Mouse (Mus musculus) heart, adult 2 months (tissue): ENCODE results near the gene Nifk. TPM values are rescaled to one million over a fixed set of nuclear protein-coding genes. Genes with fewer than 3 reads are reported as not detected.

Source experiments
- DNase-seq, 2 experiments: peaks; one replicate each; pipeline ENCODE4 v3.0.0; 2021
- H3K27ac ChIP-seq: fragments of 200-600 bp; 2 replicates; pipeline ENCODE4 v1.8.1; 2022
- H3K27me3 ChIP-seq: fragments of 200-500 bp; 2 replicates; pipeline ENCODE4 v1.6.1; 2012; ENCODE audit warnings: mild to moderate bottlenecking, low read length, inconsistent platforms, mixed read lengths; ENCODE audit not compliant: control insufficient read depth, insufficient read depth
- H3K36me3 ChIP-seq: fragments of 200-500 bp; 2 replicates; pipeline ENCODE4 v1.6.1; 2012; ENCODE audit warnings: low read length, inconsistent platforms; ENCODE audit not compliant: control insufficient read depth, insufficient read depth
- H3K4me1 ChIP-seq: fragments of 200-500 bp; 2 replicates; pipeline ENCODE4 v1.6.1; 2011; ENCODE audit warnings: low read length; ENCODE audit not compliant: control insufficient read depth, insufficient read depth
- H3K4me3 ChIP-seq: fragments of 200-600 bp; 2 replicates; pipeline ENCODE4 v1.8.1; 2022
- H3K79me2 ChIP-seq: fragments of 200-500 bp; replicated peaks from 2 replicates; pipeline ENCODE4 v1.6.1; 2012; ENCODE audit warnings: mild to moderate bottlenecking, inconsistent platforms, low read length, moderate library complexity, mixed read lengths; ENCODE audit not compliant: control insufficient read depth, insufficient read depth
- H3K9ac ChIP-seq: fragments of 200-500 bp; 2 replicates; pipeline ENCODE4 v1.6.1; 2012; ENCODE audit warnings: low read depth, mild to moderate bottlenecking, control low read depth, inconsistent platforms, low read length, mixed read lengths
- CTCF ChIP-seq: fragments of 200-600 bp; IDR thresholded peaks from 2 replicates; pipeline ENCODE4 v1.8.1; 2022; ENCODE audit warnings: antibody characterized with exemption, mild to moderate bottlenecking, moderate library complexity
- EP300 ChIP-seq: fragments of 200-500 bp; IDR thresholded peaks from 2 replicates; pipeline ENCODE4 v1.6.1; 2011; ENCODE audit warnings: low read depth, low read length, control low read depth; ENCODE audit not compliant: insufficient read depth
- POLR2A ChIP-seq: fragments of 200-500 bp; IDR thresholded peaks from 2 replicates; pipeline ENCODE4 v1.6.1; 2011; ENCODE audit warnings: mild to moderate bottlenecking, low read depth, low read length, control low read depth; ENCODE audit not compliant: insufficient read depth
- WGBS: fragments of 180-500 bp; shearing (Covaris S2); methylation state at CpG from one replicate; pipeline ENCODE4 v1.1.7; 2018; 5-methylcytosine and 5-hydroxymethylcytosine counted together
- intact Hi-C: fragments of 180-260 bp; cut with DNase I; formaldehyde crosslinking; loops from one replicate; pipeline ENCODE4 v1.15.1; 2025
- long read RNA-seq: library from polyadenylated mRNA; stranded (forward); transcript quantifications from one replicate; pipeline ENCODE4 v2.0.0, GENCODE M21; 2021
- polyA plus RNA-seq: library from polyadenylated mRNA; depleted of rRNA; stranded (reverse); fragments of >200 nt; gene quantifications from 2 replicates; pipeline ENCODE4 v1.2.3, GENCODE M21; 2012; rRNA removed
- total RNA-seq, 2 experiments: library from RNA; stranded (reverse); gene quantifications; 2 replicates each; pipeline ENCODE4 v1.2.3; 2021

Nifk gene
- total RNA-seq: 10 to 100 TPM; 14.2 to 15.2 TPM
- polyA plus RNA-seq: 5.4 and 12.2 TPM in 2 replicates
- long read RNA-seq, transcript Nifk-201 (7 exons, 1,889 nt): major isoform, 12 of 14 reads
- long read RNA-seq, partial matches to known transcripts: 1 of 14 reads
- long read RNA-seq, other reads (novel, unspliced or antisense): 1 of 14 reads

- peak within 1 kb of the TSS; percentile 57 for H3K27ac ChIP-seq
- H3K79me2 ChIP-seq: peaks cover 5% of the 10 kb centered on the region
- under 1% methylated on average over 37 of the region's 37 CpGs for WGBS
- intact Hi-C loops: loop anchor here (1.0 to 5.0 kb wide), 5 partner anchors 66 to 436 kb away; partner anchors contain the start of gene Clasp1
- H3K9ac ChIP-seq: peak within 1 kb of the TSS; percentile 88
- DNase-seq: peak; percentile 90 to 91
- peaks cover 5% of the 10 kb centered on the region for H3K4me1 ChIP-seq
- TF ChIP-seq POLR2A (peak; percentile 71), CTCF (peak; percentile 93), EP300 (peak; percentile 82)
- peak within 1 kb of the TSS; percentile 99 for H3K4me3 ChIP-seq
- no peaks in the 10 kb centered on the region for H3K27me3 ChIP-seq
- H3K36me3 ChIP-seq: peaks cover 3% of the 10 kb centered on the region; the same call in 1 of the 2 replicates
Observed at GRCm38 (mm10) chr1:118321661-118322201, at the start of gene Nifk. Nifk (plus strand) TSS chr1:118321839.

- TF ChIP-seq POLR2A: no peak
- TF ChIP-seq CTCF: peak; percentile 59
- H3K4me3 ChIP-seq: no peak overlapping the region
- no peaks in the 10 kb centered on the region for H3K36me3 ChIP-seq
- no peaks in the 10 kb centered on the region for H3K79me2 ChIP-seq
- 19% methylated on average over 2 of the region's 2 CpGs for WGBS
- H3K27me3 ChIP-seq: no peaks in the 10 kb centered on the region
- H3K9ac ChIP-seq: no peak overlapping the region
- intact Hi-C loops: no loop called here
- H3K27ac ChIP-seq: no peak overlapping the region
- H3K4me1 ChIP-seq: no peaks in the 10 kb centered on the region
- no peak for DNase-seq
Observed at GRCm38 (mm10) chr1:118275139-118275538, 46.5 kb upstream of the Nifk start.

DNA sequence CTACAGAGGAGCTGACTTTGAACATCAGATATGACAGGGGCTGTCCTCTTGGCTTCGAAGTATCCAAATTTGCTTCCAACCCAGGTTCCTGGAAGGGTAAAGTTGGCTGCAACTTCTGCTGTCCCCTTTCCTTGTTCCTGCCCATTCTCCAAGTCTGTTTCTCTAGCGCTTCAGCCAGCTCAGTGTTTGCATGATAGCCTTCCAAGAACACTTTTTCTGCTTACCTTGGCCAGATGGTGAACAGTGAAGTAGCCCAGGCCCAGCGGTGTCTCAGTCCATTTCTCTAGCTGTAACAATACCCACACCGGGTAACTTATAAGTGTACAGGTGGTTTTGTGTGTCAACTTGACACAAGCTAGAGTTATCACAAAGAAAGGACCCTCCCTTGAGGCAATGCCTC lies 29.3 kb upstream of the Nifk start:
- H3K79me2 ChIP-seq: no peaks in the 10 kb centered on the region
- H3K27ac ChIP-seq: no peak overlapping the region
- WGBS: 87% methylated on average over 4 of the region's 4 CpGs
- no peak for DNase-seq
- intact Hi-C loops: no loop called here
- H3K27me3 ChIP-seq: no peaks in the 10 kb centered on the region
- no peak for TF ChIP-seq POLR2A
- TF ChIP-seq CTCF: no peak
- TF ChIP-seq EP300: no peak
- no peaks in the 10 kb centered on the region for H3K4me1 ChIP-seq
- H3K9ac ChIP-seq: no peak overlapping the region
- no peak overlapping the region for H3K4me3 ChIP-seq
- H3K36me3 ChIP-seq: no peaks in the 10 kb centered on the region

- H3K27me3 ChIP-seq: no peaks in the 10 kb centered on the region
- H3K79me2 ChIP-seq: no peaks in the 10 kb centered on the region
- peaks cover 4% of the 10 kb centered on the region for H3K36me3 ChIP-seq
- no peak for DNase-seq
- 98% methylated on average over 3 of the region's 3 CpGs for WGBS
- no peak for TF ChIP-seq POLR2A
- TF ChIP-seq CTCF: no peak
- no peak for TF ChIP-seq EP300
- H3K4me3 ChIP-seq: no peak overlapping the region
- H3K27ac ChIP-seq: no peak overlapping the region
- H3K4me1 ChIP-seq: no peaks in the 10 kb centered on the region
- intact Hi-C loops: no loop called here
- no peak overlapping the region for H3K9ac ChIP-seq
Observed at GRCm38 (mm10) chr1:118294192-118294591, 27.4 kb upstream of the Nifk start.

GRCm38 (mm10) chr1:118294826-118295225 lies 26.8 kb upstream of the Nifk start:
- Histone ChIP-seq H3K27ac (no peak overlapping the region), H3K4me1 (no peaks in the 10 kb centered on the region), H3K79me2 (no peaks in the 10 kb centered on the region), H3K36me3 (peaks cover 6% of the 10 kb centered on the region), H3K27me3 (no peaks in the 10 kb centered on the region), H3K4me3 (no peak overlapping the region), H3K9ac (no peak overlapping the region)
- TF ChIP-seq POLR2A (no peak), EP300 (no peak), CTCF (no peak)
- intact Hi-C loops: no loop called here
- WGBS: 64% methylated on average over 5 of the region's 5 CpGs
- DNase-seq: no peak

- Histone ChIP-seq H3K36me3 (peaks cover 6% of the 10 kb centered on the region), H3K4me3 (no peak overlapping the region), H3K27ac (no peak overlapping the region), H3K4me1 (no peaks in the 10 kb centered on the region), H3K27me3 (no peaks in the 10 kb centered on the region), H3K79me2 (no peaks in the 10 kb centered on the region), H3K9ac (no peak overlapping the region)
- WGBS: 71% methylated on average over 3 of the region's 3 CpGs
- TF ChIP-seq CTCF (no peak), EP300 (no peak), POLR2A (no peak)
- intact Hi-C loops: no loop called here
- DNase-seq: no peak
Observed at GRCm38 (mm10) chr1:118296673-118297072, 25.0 kb upstream of the Nifk start.
